Comparison of ENCODE assay signal across 8 mouse cellular contexts in the genomic region with DNA sequence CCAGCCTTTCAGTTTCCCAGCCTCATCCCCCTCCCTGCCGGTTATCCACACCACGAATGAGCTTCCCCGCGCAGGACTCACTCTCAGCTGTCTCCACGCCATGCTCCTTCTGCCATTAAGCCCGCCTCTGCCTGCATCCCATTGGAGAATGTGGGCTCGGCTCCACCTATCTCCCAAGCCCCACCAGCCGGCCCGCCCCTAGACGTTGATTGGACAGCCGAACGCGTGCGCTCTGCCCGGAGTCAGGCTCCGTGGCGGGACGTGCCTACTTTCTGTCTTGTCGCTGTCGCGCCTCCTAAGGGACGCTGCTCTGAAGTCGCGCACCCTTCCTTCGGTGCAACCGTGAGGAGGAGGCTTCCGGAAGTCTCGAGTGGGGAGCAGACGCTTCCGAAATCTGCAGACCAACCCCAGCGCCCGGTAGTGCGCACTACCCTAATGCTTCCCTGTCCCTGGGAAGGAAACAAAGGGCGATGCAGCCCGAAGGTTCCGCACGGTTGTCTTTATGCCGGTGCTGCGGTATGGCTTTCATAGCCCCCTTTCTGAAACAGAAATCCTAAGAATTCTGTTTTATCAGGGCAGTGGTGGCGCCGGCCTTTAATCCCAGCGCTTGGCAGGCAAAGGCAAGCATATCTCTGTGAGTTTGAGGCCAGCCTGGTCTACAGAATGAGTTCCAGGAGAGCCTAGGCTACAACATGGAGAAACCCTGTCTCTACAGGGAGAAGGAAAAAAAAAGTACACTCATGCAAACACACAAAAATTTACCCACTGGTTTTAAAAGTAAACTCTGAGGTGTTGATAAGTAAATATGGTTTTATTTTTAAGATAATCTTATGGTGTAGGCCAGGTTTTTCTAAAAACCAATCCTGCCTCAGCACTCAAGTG. TPM values are rescaled to one million over a fixed set of nuclear protein-coding genes. Genes with fewer than 3 reads are reported as not detected.
A peak's percentile ranks its signal among the peaks of the same experiment; 100 is the strongest.
DNase-seq lines count a peak whose midpoint lies in the region; ATAC-seq and TF ChIP-seq lines count a peak whose summit lies in the region.

A gene (minus strand): TSS at position 403 of the 882 bp plus-strand sequence.

- TF ChIP-seq CTCF in C2C12 (IDR thresholded peaks at IDR 0.05; ENCODE audit: control insufficient read depth, insufficient read depth, insufficient read length), result no peak
- no peak for TF ChIP-seq CTCF in brain, embryonic 14.5 days (IDR thresholded peaks at IDR 0.05; ENCODE audit: borderline replicate concordance, extremely low read depth, insufficient read depth, insufficient read length)
- TF ChIP-seq CTCF in liver, adult 2 months (IDR thresholded peaks at IDR 0.05; ENCODE audit: low read depth, low read length), result no peak

- H3K27me3 ChIP-seq in C2C12 (ENCODE audit: control insufficient read depth, insufficient read depth, insufficient read length), result peaks cover 4% of the 10 kb centered on the region
- H3K27me3 ChIP-seq in erythroblast, embryonic 14.5 days (ENCODE audit: control insufficient read depth), result no peaks in the 10 kb centered on the region
- H3K27me3 ChIP-seq in heart, embryonic 11.5 days (ENCODE audit: control insufficient read depth, insufficient read depth, low read length), result no peaks in the 10 kb centered on the region
- no peaks in the 10 kb centered on the region for H3K27me3 ChIP-seq in kidney, embryonic 16.5 days (ENCODE audit: insufficient read depth, low read length)
- H3K27me3 ChIP-seq in liver, adult 2 months (ENCODE audit: control insufficient read depth, insufficient read depth, low read length), result no peaks in the 10 kb centered on the region
- peaks cover 4% of the 10 kb centered on the region for H3K27me3 ChIP-seq in myocyte (ENCODE audit: control insufficient read depth, insufficient read depth, insufficient read length)
- H3K27me3 ChIP-seq in splenic B cell, adult 2 months (ENCODE audit: control insufficient read depth, insufficient read depth, low read length, poor library complexity, severe bottlenecking), result no peaks in the 10 kb centered on the region

- peak within 1 kb of the TSS; percentile 92 for H3K27ac ChIP-seq in heart, embryonic 11.5 days (ENCODE audit: low read depth, low read length)
- peak within 1 kb of the TSS; percentile 99 for H3K27ac ChIP-seq in kidney, embryonic 16.5 days (ENCODE audit: low read length)
- H3K27ac ChIP-seq in liver, adult 2 months (replicated peaks; ENCODE audit: insufficient read depth, low read depth, low read length), result peak within 1 kb of the TSS; percentile 62

- H3K4me3 ChIP-seq in C2C12 (ENCODE audit: insufficient read depth, poor library complexity, severe bottlenecking), result peak within 1 kb of the TSS; percentile 50
- H3K4me3 ChIP-seq in erythroblast, embryonic 14.5 days (replicated peaks), result peak within 1 kb of the TSS; percentile 92
- H3K4me3 ChIP-seq in heart, embryonic 11.5 days (ENCODE audit: low read depth, low read length), result peak within 1 kb of the TSS; percentile 70
- peak within 1 kb of the TSS; percentile 73 for H3K4me3 ChIP-seq in kidney, embryonic 16.5 days (ENCODE audit: low read length)
- H3K4me3 ChIP-seq in liver, adult 2 months (ENCODE audit: insufficient read depth, low read depth, low read length), result peak within 1 kb of the TSS; percentile 55
- H3K4me3 ChIP-seq in myocyte, result peak within 1 kb of the TSS; percentile 78

- WGBS in heart, embryonic 11.5 days (ENCODE audit: insufficient replicate concordance), result under 1% methylated on average over 42 of the region's 42 CpGs
- under 1% methylated on average over 42 of the region's 42 CpGs for WGBS in kidney, embryonic 16.5 days
- under 1% methylated on average over 42 of the region's 42 CpGs for WGBS in liver, adult 2 months

- peak; percentile 98 for ATAC-seq in heart, embryonic 11.5 days (replicated peaks; ENCODE audit: insufficient number of reproducible peaks, low FRiP score, low TSS enrichment)
- ATAC-seq in kidney, embryonic 16.5 days (ENCODE audit: low FRiP score, low TSS enrichment), result peak; percentile 99

- no peaks in the 10 kb centered on the region for H3K36me3 ChIP-seq in C2C12 (ENCODE audit: control insufficient read depth, insufficient read depth)
- peaks cover 22% of the 10 kb centered on the region for H3K36me3 ChIP-seq in erythroblast, embryonic 14.5 days (ENCODE audit: control insufficient read depth)
- H3K36me3 ChIP-seq in heart, embryonic 11.5 days (ENCODE audit: control insufficient read depth, insufficient read depth, low read length), result no peaks in the 10 kb centered on the region
- peaks cover 8% of the 10 kb centered on the region; the same call in 1 of the 2 replicates for H3K36me3 ChIP-seq in kidney, embryonic 16.5 days (ENCODE audit: insufficient read depth, low read length)
- H3K36me3 ChIP-seq in liver, adult 2 months (ENCODE audit: control insufficient read depth, insufficient read depth, low read length), result no peaks in the 10 kb centered on the region; the same call in 1 of the 2 replicates
- no peaks in the 10 kb centered on the region for H3K36me3 ChIP-seq in myocyte (ENCODE audit: control insufficient read depth, insufficient read depth)
- peaks cover 4% of the 10 kb centered on the region; the same call in 1 of the 2 replicates for H3K36me3 ChIP-seq in splenic B cell, adult 2 months (ENCODE audit: control insufficient read depth, insufficient read depth, low read length, poor library complexity, severe bottlenecking)

- peak within 1 kb of the TSS; percentile 67 for H3K9ac ChIP-seq in heart, embryonic 11.5 days (ENCODE audit: low read depth, low read length)
- H3K9ac ChIP-seq in kidney, embryonic 16.5 days (replicated peaks; ENCODE audit: low read length), result peak within 1 kb of the TSS; percentile 83
- peak within 1 kb of the TSS; percentile 64 for H3K9ac ChIP-seq in liver, adult 2 months (ENCODE audit: low read depth, low read length)

- H3ac ChIP-seq in C2C12 (ENCODE audit: control insufficient read depth, insufficient read length, low read depth) (peak within 1 kb of the TSS; percentile 95), myocyte (ENCODE audit: control insufficient read depth, insufficient read length) (peak within 1 kb of the TSS; percentile 12)

- H3K4me1 ChIP-seq in erythroblast, embryonic 14.5 days (ENCODE audit: control insufficient read depth), result peaks cover 35% of the 10 kb centered on the region
- H3K4me1 ChIP-seq in heart, embryonic 11.5 days (ENCODE audit: control insufficient read depth, insufficient read depth, low read length), result peaks cover 8% of the 10 kb centered on the region
- peaks cover 12% of the 10 kb centered on the region for H3K4me1 ChIP-seq in kidney, embryonic 16.5 days (ENCODE audit: insufficient read depth, low read length)
- peaks cover 4% of the 10 kb centered on the region for H3K4me1 ChIP-seq in liver, adult 2 months (ENCODE audit: control insufficient read depth, insufficient read depth, low read length)

- H3K9me3 ChIP-seq in erythroblast, embryonic 14.5 days (ENCODE audit: control insufficient read depth, low read length), result no peaks in the 10 kb centered on the region
- H3K9me3 ChIP-seq in heart, embryonic 11.5 days (replicated peaks; ENCODE audit: control insufficient read depth, low read length), result no peaks in the 10 kb centered on the region
- H3K9me3 ChIP-seq in kidney, embryonic 16.5 days (ENCODE audit: low read length), result no peaks in the 10 kb centered on the region

- H3K79me2 ChIP-seq in C2C12 (ENCODE audit: control insufficient read depth, insufficient read depth), result peaks cover 7% of the 10 kb centered on the region
- H3K79me2 ChIP-seq in liver, adult 2 months (ENCODE audit: control insufficient read depth, insufficient read depth, low read length), result no peaks in the 10 kb centered on the region
- H3K79me2 ChIP-seq in myocyte (ENCODE audit: control insufficient read depth, insufficient read depth), result no peaks in the 10 kb centered on the region

- DNase-seq in brain, embryonic 14.5 days (ENCODE audit: low read depth), result peak; percentile 99
- DNase-seq in liver, adult 2 months (ENCODE audit: extremely low read depth, low read depth, low spot score), result peak; percentile 88
- peak; percentile 97 for DNase-seq in splenic B cell, adult 2 months (ENCODE audit: low read depth, low spot score)

- TF ChIP-seq POLR2A in brain, embryonic 14.5 days (IDR thresholded peaks at IDR 0.05; ENCODE audit: borderline replicate concordance, extremely low read depth, insufficient read depth, insufficient read length, poor library complexity, severe bottlenecking), result peak; percentile 67; the same call in 1 of the 2 replicates
- TF ChIP-seq POLR2A in liver, adult 2 months (IDR thresholded peaks at IDR 0.05; ENCODE audit: extremely low read depth, insufficient read depth, low read length), result peak; percentile 89; the same call in 1 of the 2 replicates
- peak; percentile 92 for TF ChIP-seq POLR2A in myocyte (IDR thresholded peaks at IDR 0.05; ENCODE audit: insufficient read length, low read depth)

- peak within 1 kb of the TSS; percentile 88 for H3K4me2 ChIP-seq in heart, embryonic 11.5 days
- peak within 1 kb of the TSS; percentile 78 for H3K4me2 ChIP-seq in kidney, embryonic 16.5 days (replicated peaks; ENCODE audit: low read depth, low read length)
- peak within 1 kb of the TSS; percentile 91 for H3K4me2 ChIP-seq in myocyte (ENCODE audit: low read depth)

- peaks cover 3% of the 10 kb centered on the region for H3K79me3 ChIP-seq in C2C12 (ENCODE audit: low read depth)

TF ChIP-seq in C2C12, 6 proteins besides CTCF, POLR2A, EP300 and RAD21 (continues in another document):
- no peak for TF ChIP-seq CEBPB (IDR thresholded peaks at IDR 0.05; ENCODE audit: low read depth)
- TF ChIP-seq FOSL1 (IDR thresholded peaks at IDR 0.05; ENCODE audit: insufficient read depth, low read length, poor library complexity, severe bottlenecking), result no peak
- no peak for TF ChIP-seq USF1 (IDR thresholded peaks at IDR 0.05; ENCODE audit: low read depth)
- TF ChIP-seq MAX (IDR thresholded peaks at IDR 0.05), result no peak
- TF ChIP-seq MYOD1 (IDR thresholded peaks at IDR 0.05; ENCODE audit: control insufficient read depth, insufficient read length, low read depth), result no peak

TF ChIP-seq in myocyte, 11 proteins besides CTCF, POLR2A, EP300 and RAD21 (continues in another document):
- TF ChIP-seq SRF (IDR thresholded peaks at IDR 0.05; ENCODE audit: control insufficient read depth, insufficient read length, low read depth), result peak; percentile 57
- TF ChIP-seq POLR2AphosphoS2 (IDR thresholded peaks at IDR 0.05; ENCODE audit: insufficient read length, low read depth), result peak; percentile 93
- TF ChIP-seq TCF3 (IDR thresholded peaks at IDR 0.05; ENCODE audit: insufficient read length, low read depth), result no peak
- peak; percentile 1 to 69 (median 18) for TF ChIP-seq MYOG (IDR thresholded peaks at IDR 0.05; ENCODE audit: control insufficient read depth in 1 of 3, insufficient read depth in 1 of 3, insufficient read length in 2 of 3, low read depth in 2 of 3)

RNA-seq across cellular contexts. Expression of the gene that starts here (rescaled TPM):
- polyA plus RNA-seq in C2C12 (2012; fragmentation: generic; extraction: Trizol), result 21.9 TPM
- 25.0 and 31.8 TPM in 2 replicates for polyA plus RNA-seq in brain, embryonic 14.5 days (2012; rRNA removed)
- 0.95 and 1.3 TPM in 2 replicates for polyA plus RNA-seq in erythroblast, embryonic 14.5 days (2012)
- polyA plus RNA-seq in heart, embryonic 11.5 days (2014; fragmentation: Nextera tagmentation; extraction: Ambion mirVana), result 32.2 and 36.0 TPM in 2 replicates
- polyA plus RNA-seq in kidney, embryonic 16.5 days (2015; fragmentation: Nextera tagmentation; extraction: Ambion mirVana), result 52.8 and 54.6 TPM in 2 replicates
- 7.5 and 10.9 TPM in 2 replicates for total RNA-seq in liver, adult 2 months (2014; rRNA removed)
- polyA plus RNA-seq in liver, adult 2 months (2012; rRNA removed), result 12.0 and 14.0 TPM in 2 replicates
- 16.7 TPM for polyA plus RNA-seq in myocyte (2012; fragmentation: generic; extraction: Trizol)

Comparison
In these comparisons a context has a peak if more than half of its experiments do, and no peak if none do; other contexts are left out.
1. Peak in every context shown above with its lines: DNase-seq, ATAC-seq, H3K4me3 ChIP-seq and H3K27ac ChIP-seq.